Mouse (Mus musculus) liver, embryonic 14.5 days (tissue): ENCODE measurements at regions not wholly inside any gene's neighbourhood (a gene's known extent, or its start where the extent isn't known, plus 50 kb on each side); places are given as distances from the start of the nearest gene placed in this dataset.

ENCODE experiments used
- CTCF ChIP-seq: IDR thresholded peaks from 2 replicates; pipeline ENCODE4 v1.5.1; 2016; ENCODE audit warnings: antibody characterized with exemption, low read depth, control low read depth
- EP300 ChIP-seq: IDR thresholded peaks from 2 replicates; pipeline ENCODE4 v1.6.1; 2016; ENCODE audit warnings: antibody characterized with exemption, low read depth

- TF ChIP-seq CTCF (no peak), EP300 (no peak)
Observed at GRCm38 (mm10) chr13:11147268-11147667, 786.6 kb upstream of the Chrm3 start.
